Mouse (Mus musculus) intestine, postnatal 0 days (tissue): ENCODE results near the gene Olfr862. TPM values are rescaled to one million over a fixed set of nuclear protein-coding genes. Genes with fewer than 3 reads are reported as not detected.

Experiments used
- ATAC-seq: fragments of 200-750 bp; cut with Nextera tagmentation; 2 replicates; pipeline ENCODE4 v1.8.0; 2017; ENCODE audit warnings: mild to moderate bottlenecking, moderate TSS enrichment, moderate library complexity
- H3K27ac ChIP-seq: fragments of 300-500 bp; sonication (generic); 2 replicates; pipeline ENCODE4 v1.5.1; 2014; ENCODE audit warnings: mild to moderate bottlenecking, low read depth, low read length, moderate library complexity
- H3K27me3 ChIP-seq: fragments of 300-500 bp; sonication (generic); replicated peaks from 2 replicates; pipeline ENCODE4 v1.6.1; 2014; ENCODE audit warnings: low read length, mixed read lengths; ENCODE audit not compliant: control insufficient read depth, insufficient read depth
- H3K36me3 ChIP-seq: fragments of 300-500 bp; sonication (generic); 2 replicates; pipeline ENCODE4 v1.6.1; 2014; ENCODE audit warnings: mild to moderate bottlenecking, moderate library complexity; ENCODE audit not compliant: control insufficient read depth, insufficient read depth
- H3K4me1 ChIP-seq: fragments of 300-500 bp; sonication (generic); replicated peaks from 2 replicates; pipeline ENCODE4 v1.6.1; 2014; ENCODE audit warnings: antibody characterized with exemption, low read length, mixed read lengths; ENCODE audit not compliant: control insufficient read depth, insufficient read depth
- H3K4me2 ChIP-seq: fragments of 300-500 bp; sonication (generic); replicated peaks from 2 replicates; pipeline ENCODE4 v1.6.1; 2014; ENCODE audit warnings: low read depth, mild to moderate bottlenecking, moderate library complexity
- H3K4me3 ChIP-seq: fragments of 300-500 bp; sonication (generic); 2 replicates; pipeline ENCODE4 v1.5.1; 2014; ENCODE audit warnings: low read depth, low read length
- H3K9ac ChIP-seq: fragments of 300-500 bp; sonication (generic); 2 replicates; pipeline ENCODE4 v1.6.1; 2014; ENCODE audit warnings: mild to moderate bottlenecking, low read depth, low read length
- H3K9me3 ChIP-seq: fragments of 300-500 bp; sonication (generic); 2 replicates; pipeline ENCODE4 v1.6.1; 2016; ENCODE audit warnings: mixed run types; ENCODE audit not compliant: control insufficient read depth
- CTCF ChIP-seq: sonication (generic); IDR thresholded peaks from 2 replicates; pipeline ENCODE4 v1.5.1; 2016; ENCODE audit warnings: low read depth, mild to moderate bottlenecking, control low read depth, antibody characterized with exemption, moderate library complexity
- WGBS: fragments of 180-500 bp; shearing (Covaris S2); extraction: QIAGEN DNeasy Blood & Tissue Kit; methylation state at CpG from one replicate; pipeline ENCODE4 v1.1.7; 2014; 5-methylcytosine and 5-hydroxymethylcytosine counted together
- polyA plus RNA-seq: library from polyadenylated mRNA; unstranded; fragments of >200 nt; fragmentation: Nextera tagmentation; extraction: Ambion mirVana; gene quantifications from 2 replicates; pipeline ENCODE4 v1.2.1, GENCODE M21; 2015

Olfr862 gene
- not detected in 2 replicates for polyA plus RNA-seq

GRCm38 (mm10) chr9:19887904-19888303 lies at the start of gene Olfr862:
TSS of gene Olfr862 (minus strand) at chr9:19888004.
- H3K4me1 ChIP-seq: no peaks in the 10 kb centered on the region
- no peak for ATAC-seq

DNA sequence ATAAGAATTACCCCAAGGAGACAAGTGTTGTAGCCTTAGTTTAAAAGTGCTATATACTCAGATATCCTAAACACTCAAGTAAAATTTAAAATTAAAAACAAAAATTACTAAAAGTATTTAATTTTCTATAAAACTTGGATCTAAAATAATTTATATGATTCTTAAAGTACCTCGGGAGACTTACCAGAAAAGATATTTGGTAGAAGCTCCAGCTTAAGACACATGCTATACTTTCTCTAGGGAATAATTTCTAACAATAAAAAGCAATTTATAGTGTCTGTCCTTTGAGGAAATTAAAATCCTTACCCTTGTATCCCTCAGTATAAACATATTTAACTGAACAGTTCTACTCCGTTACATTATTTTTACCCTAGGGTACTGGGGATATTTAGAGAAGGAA lies 28.8 kb upstream of the Olfr862 start, which contains the start of gene Olfr77:
TSS of gene Olfr77 (plus strand) at position 301 of the 400 bp plus-strand sequence.
- no peaks in the 10 kb centered on the region for H3K4me1 ChIP-seq
- no peak for ATAC-seq
- WGBS: 90% methylated on average over 2 of the region's 2 CpGs

More at GRCm38 (mm10) chr9:19887904-19888303, at the start of gene Olfr862:
- no peaks in the 10 kb centered on the region for H3K27me3 ChIP-seq
- TF ChIP-seq CTCF: no peak
- no peak within 1 kb of the TSS for H3K4me3 ChIP-seq
- H3K27ac ChIP-seq: no peak within 1 kb of the TSS
- no peak within 1 kb of the TSS for H3K4me2 ChIP-seq
- H3K9me3 ChIP-seq: 0 out of 2 replicates have a peak, but pooled peaks cover 5% of the 10 kb centered on the region
- no peak within 1 kb of the TSS for H3K9ac ChIP-seq
- H3K36me3 ChIP-seq: no peaks in the 10 kb centered on the region

GRCm38 (mm10) chr9:19911170-19911569 lies 23.4 kb upstream of the Olfr862 start:
- no peak for TF ChIP-seq CTCF
- Histone ChIP-seq H3K4me1 (no peaks in the 10 kb centered on the region), H3K27ac (no peak overlapping the region), H3K36me3 (no peaks in the 10 kb centered on the region), H3K9ac (no peak overlapping the region), H3K4me3 (no peak overlapping the region), H3K4me2 (no peak overlapping the region), H3K9me3 (0 out of 2 replicates have a peak, but pooled peaks cover 2% of the 10 kb centered on the region), H3K27me3 (no peaks in the 10 kb centered on the region)
- ATAC-seq: no peak
- WGBS: 46% methylated on average over 4 of the region's 4 CpGs

More for the DNA sequence above, 28.8 kb upstream of the Olfr862 start, which contains the start of gene Olfr77:
- no peak for TF ChIP-seq CTCF
- no peak within 1 kb of the TSS for H3K9ac ChIP-seq
- H3K36me3 ChIP-seq: no peaks in the 10 kb centered on the region
- H3K27me3 ChIP-seq: no peaks in the 10 kb centered on the region
- H3K9me3 ChIP-seq: no peaks in the 10 kb centered on the region
- H3K4me2 ChIP-seq: no peak within 1 kb of the TSS
- H3K4me3 ChIP-seq: no peak within 1 kb of the TSS
- H3K27ac ChIP-seq: no peak within 1 kb of the TSS

DNA sequence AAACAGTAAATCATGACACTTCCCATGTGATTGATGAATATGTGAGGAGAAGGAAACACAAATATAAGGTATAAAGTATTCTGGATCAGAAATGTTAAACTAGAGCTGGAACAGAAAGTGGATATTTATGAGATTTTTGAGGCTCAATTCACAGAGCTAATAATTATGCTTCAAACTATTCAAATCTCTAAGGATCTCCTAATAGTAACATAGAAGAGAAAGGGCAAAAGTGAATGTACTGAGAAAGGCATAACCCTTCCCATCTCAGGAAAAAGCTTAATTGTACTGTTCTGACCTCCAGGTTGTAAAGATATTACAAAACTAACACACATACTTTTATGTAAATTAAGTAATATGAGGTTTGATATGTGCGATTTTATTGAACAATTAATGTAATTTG lies 38.2 kb downstream of the Olfr862 start, which contains the start of gene Olfr860:
TSS of gene Olfr860 (minus strand) at position 101 of the 400 bp plus-strand sequence.
- TF ChIP-seq CTCF: no peak
- ATAC-seq: no peak
- Histone ChIP-seq H3K9me3 (no peaks in the 10 kb centered on the region), H3K4me1 (no peaks in the 10 kb centered on the region), H3K27ac (no peak within 1 kb of the TSS), H3K36me3 (no peaks in the 10 kb centered on the region), H3K9ac (no peak within 1 kb of the TSS), H3K27me3 (no peaks in the 10 kb centered on the region), H3K4me2 (no peak within 1 kb of the TSS), H3K4me3 (no peak within 1 kb of the TSS)
- 73% methylated on average over 1 of the region's 1 CpGs for WGBS

Other genes starting within 250 kb of the Olfr862 start
- not detected in 2 replicates for gene Olfr857, start 178.6 kb downstream of the Olfr862 start, polyA plus RNA-seq
- gene Olfr58, start 107.7 kb downstream of the Olfr862 start, polyA plus RNA-seq: not detected in 2 replicates
- not detected in 2 replicates for gene Olfr859, start 83.1 kb downstream of the Olfr862 start, polyA plus RNA-seq
- not detected in 2 replicates for gene Olfr860, start 38.3 kb downstream of the Olfr862 start, polyA plus RNA-seq
- gene Olfr77, start 28.9 kb upstream of the Olfr862 start, polyA plus RNA-seq: 0.26 and 0.38 TPM in 2 replicates
- not detected in 2 replicates for gene Olfr866, start 140.0 kb upstream of the Olfr862 start, polyA plus RNA-seq
- gene Olfr867, start 169.6 kb upstream of the Olfr862 start, polyA plus RNA-seq: not detected in 2 replicates
- not detected in 2 replicates for gene Olfr868, start 210.6 kb upstream of the Olfr862 start, polyA plus RNA-seq
- not detected in 2 replicates for gene Olfr869, start 241.0 kb upstream of the Olfr862 start, polyA plus RNA-seq